Mouse (Mus musculus) intestine, embryonic 15.5 days (tissue): ENCODE results near the gene Gart. TPM values are rescaled to one million over a fixed set of nuclear protein-coding genes. Genes with fewer than 3 reads are reported as not detected.
"Not testable (repeated sequence)": the region's sequence is repeated elsewhere in the genome, so short reads cannot be mapped to it uniquely, and the experiment has no call there.

Experiments used
- ATAC-seq: fragments of 200-750 bp; cut with Nextera tagmentation; 2 replicates; pipeline ENCODE4 v1.8.0; 2017; ENCODE audit warnings: moderate TSS enrichment, moderate library complexity
- H3K27ac ChIP-seq: fragments of 300-500 bp; sonication (generic); 2 replicates; pipeline ENCODE4 v1.5.1; 2015; ENCODE audit warnings: mild to moderate bottlenecking, inconsistent platforms
- H3K27me3 ChIP-seq: fragments of 300-500 bp; sonication (generic); replicated peaks from 2 replicates; pipeline ENCODE4 v1.6.1; 2015; ENCODE audit warnings: inconsistent platforms
- H3K36me3 ChIP-seq: fragments of 300-500 bp; sonication (generic); 2 replicates; pipeline ENCODE4 v1.6.1; 2015; ENCODE audit warnings: inconsistent platforms
- H3K4me1 ChIP-seq: fragments of 300-500 bp; sonication (generic); replicated peaks from 2 replicates; pipeline ENCODE4 v1.6.1; 2015; ENCODE audit warnings: inconsistent platforms
- H3K4me2 ChIP-seq: fragments of 300-500 bp; sonication (generic); replicated peaks from 2 replicates; pipeline ENCODE4 v1.6.1; 2015; ENCODE audit warnings: mild to moderate bottlenecking, inconsistent platforms
- H3K4me3 ChIP-seq: fragments of 300-500 bp; sonication (generic); replicated peaks from 2 replicates; pipeline ENCODE4 v1.5.1; 2015; ENCODE audit warnings: inconsistent platforms
- H3K9ac ChIP-seq: fragments of 300-500 bp; sonication (generic); 2 replicates; pipeline ENCODE4 v1.6.1; 2015; ENCODE audit warnings: inconsistent platforms
- H3K9me3 ChIP-seq: fragments of 300-500 bp; sonication (generic); 2 replicates; pipeline ENCODE4 v1.6.1; 2016; ENCODE audit warnings: inconsistent platforms
- WGBS: fragments of 180-500 bp; shearing (Covaris S2); methylation state at CpG from one replicate; pipeline ENCODE4 v1.1.7; 2015; 5-methylcytosine and 5-hydroxymethylcytosine counted together
- polyA plus RNA-seq: library from polyadenylated mRNA; unstranded; fragments of >200 nt; fragmentation: Nextera tagmentation; extraction: Ambion mirVana; gene quantifications from 2 replicates; pipeline ENCODE4 v1.2.1, GENCODE M21; 2015

Gene Gart
- polyA plus RNA-seq, 1 experiment from 2014 or later = 107 TPM

DNA sequence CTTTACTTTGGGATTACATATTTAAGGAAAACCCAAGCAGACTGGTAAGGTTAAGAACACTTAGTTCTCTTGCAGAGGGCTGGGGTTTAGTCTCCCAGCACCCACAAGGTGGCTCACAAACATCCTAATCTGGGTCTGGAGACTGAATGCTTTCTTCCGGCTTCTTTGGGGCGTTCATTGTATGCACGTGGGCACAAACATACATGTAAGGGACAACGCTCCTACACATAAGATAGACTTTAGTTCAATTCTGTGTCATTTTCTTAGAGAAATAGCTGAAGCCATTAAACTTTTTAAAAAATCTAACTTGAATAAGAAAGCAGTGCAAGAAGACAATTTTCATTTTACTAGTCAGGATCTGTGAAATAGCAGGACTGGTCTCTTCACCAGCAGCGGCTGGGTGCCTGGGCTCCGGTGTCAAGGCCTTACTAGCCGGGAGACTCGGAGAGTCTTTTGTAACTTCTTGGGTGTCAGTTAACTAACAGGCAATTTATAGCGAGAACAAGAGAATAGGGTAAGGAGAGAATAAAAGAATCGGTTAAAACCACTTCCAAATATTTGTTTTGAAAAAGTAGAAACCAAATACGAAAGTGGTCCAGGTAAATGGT, 653 bp downstream of the Gart start:
- Histone ChIP-seq H3K9ac (peak overlapping the region; percentile 79), H3K9me3 (no peaks in the 10 kb centered on the region), H3K4me3 (peak overlapping the region; percentile 60), H3K4me1 (0 out of 2 replicates have a peak, but pooled peaks cover 9% of the 10 kb centered on the region), H3K27me3 (no peaks in the 10 kb centered on the region), H3K36me3 (peaks cover 10% of the 10 kb centered on the region), H3K4me2 (peak overlapping the region; percentile 94), H3K27ac (0 out of 2 replicates have a peak overlapping the region, but pooled peaks have one; percentile 38)
- ATAC-seq = no peak
- WGBS = 1% methylated on average over 11 of the region's 11 CpGs

GRCm38 (mm10) chr16:91645420-91645819, 1.3 kb downstream of the Gart start:
- H3K4me3 ChIP-seq, H3K9me3 ChIP-seq, H3K27me3 ChIP-seq, H3K4me2 ChIP-seq, ATAC-seq, H3K27ac ChIP-seq, H3K9ac ChIP-seq, H3K4me1 ChIP-seq, H3K36me3 ChIP-seq: not testable (repeated sequence)
- 40% methylated on average over 1 of the region's 2 CpGs for WGBS

DNA sequence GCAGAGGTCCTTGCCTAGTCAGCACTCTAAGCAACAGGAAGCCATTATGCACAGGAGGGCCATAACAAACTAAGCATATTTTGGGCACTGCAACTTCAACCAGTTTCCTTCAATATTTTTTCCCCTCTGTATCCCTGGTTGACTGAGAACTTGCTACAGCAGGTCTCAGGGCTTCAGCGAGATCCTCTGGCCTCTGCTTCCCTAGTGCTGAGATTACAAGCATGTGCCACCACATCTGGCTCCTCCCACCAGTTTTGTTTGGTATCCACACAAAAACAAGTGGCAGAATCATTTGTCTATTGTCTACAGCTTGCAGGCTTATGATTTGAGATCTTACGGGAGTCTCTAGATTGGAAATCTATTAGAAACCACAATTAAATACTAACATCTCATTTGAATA, 1.9 kb downstream of the Gart start:
- Histone ChIP-seq H3K9ac (no peak overlapping the region), H3K4me3 (no peak overlapping the region), H3K36me3 (peaks cover 12% of the 10 kb centered on the region), H3K4me2 (no peak overlapping the region), H3K4me1 (0 out of 2 replicates have a peak, but pooled peaks cover 9% of the 10 kb centered on the region), H3K9me3 (no peaks in the 10 kb centered on the region), H3K27me3 (no peaks in the 10 kb centered on the region), H3K27ac (no peak overlapping the region)
- ATAC-seq = no peak
- WGBS = 85% methylated on average over 2 of the region's 2 CpGs

DNA sequence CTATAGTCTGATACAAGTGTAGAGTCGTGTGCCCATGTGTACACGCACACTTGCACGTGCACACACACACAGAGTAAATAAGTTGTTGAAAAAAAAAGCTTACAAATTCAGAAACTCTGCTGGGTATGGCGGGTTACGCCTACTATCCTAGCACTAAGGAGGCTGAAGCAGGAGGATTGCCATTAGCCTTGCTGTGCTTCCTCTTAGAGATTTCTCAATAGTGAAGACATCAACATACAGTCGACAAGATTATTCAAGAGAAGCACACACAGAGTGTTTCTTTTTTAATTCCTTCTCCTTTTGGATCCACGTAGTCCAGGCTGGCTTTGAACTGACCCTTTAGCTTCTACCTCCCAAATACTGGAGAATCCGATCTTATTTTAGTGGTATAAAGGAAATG, 6.6 kb downstream of the Gart start:
- Histone ChIP-seq H3K4me3 (no peak overlapping the region), H3K4me1 (0 out of 2 replicates have a peak, but pooled peaks cover 6% of the 10 kb centered on the region), H3K27me3 (no peaks in the 10 kb centered on the region), H3K9me3 (no peaks in the 10 kb centered on the region), H3K9ac (no peak overlapping the region), H3K36me3 (peaks cover 41% of the 10 kb centered on the region), H3K27ac (no peak overlapping the region), H3K4me2 (no peak overlapping the region)
- WGBS = 92% methylated on average over 8 of the region's 8 CpGs
- ATAC-seq = no peak

GRCm38 (mm10) chr16:91639636-91640035, 7.1 kb downstream of the Gart start:
- no peak for ATAC-seq

GRCm38 (mm10) chr16:91639161-91639560, 7.6 kb downstream of the Gart start:
- 91% methylated on average over 5 of the region's 5 CpGs for WGBS
- Histone ChIP-seq H3K4me1 (no peaks in the 10 kb centered on the region), H3K4me2 (no peak overlapping the region), H3K9ac (no peak overlapping the region), H3K27me3 (no peaks in the 10 kb centered on the region), H3K27ac (no peak overlapping the region), H3K36me3 (peaks cover 44% of the 10 kb centered on the region), H3K9me3 (no peaks in the 10 kb centered on the region), H3K4me3 (no peak overlapping the region)
- no peak for ATAC-seq

More at GRCm38 (mm10) chr16:91639636-91640035, 7.1 kb downstream of the Gart start:
- Histone ChIP-seq H3K9me3 (no peaks in the 10 kb centered on the region), H3K4me1 (0 out of 2 replicates have a peak, but pooled peaks cover 1% of the 10 kb centered on the region), H3K9ac (no peak overlapping the region), H3K4me2 (no peak overlapping the region), H3K36me3 (peaks cover 44% of the 10 kb centered on the region), H3K4me3 (no peak overlapping the region), H3K27ac (no peak overlapping the region), H3K27me3 (no peaks in the 10 kb centered on the region)
- 99% methylated on average over 2 of the region's 2 CpGs for WGBS

GRCm38 (mm10) chr16:91633641-91634040, 13.1 kb downstream of the Gart start:
- Histone ChIP-seq H3K4me2 (no peak overlapping the region), H3K4me1 (no peaks in the 10 kb centered on the region), H3K9ac (no peak overlapping the region), H3K27me3 (no peaks in the 10 kb centered on the region), H3K9me3 (no peaks in the 10 kb centered on the region), H3K4me3 (no peak overlapping the region), H3K27ac (no peak overlapping the region), H3K36me3 (peaks cover 46% of the 10 kb centered on the region)
- WGBS = 90% methylated on average over 12 of the region's 12 CpGs
- ATAC-seq = no peak

GRCm38 (mm10) chr16:91632940-91633339, 13.8 kb downstream of the Gart start:
- H3K36me3 ChIP-seq = peaks cover 47% of the 10 kb centered on the region
- H3K9me3 ChIP-seq = no peaks in the 10 kb centered on the region
- H3K4me1 ChIP-seq = no peaks in the 10 kb centered on the region
- WGBS = 94% methylated on average over 7 of the region's 7 CpGs
- H3K9ac ChIP-seq = no peak overlapping the region
- no peak overlapping the region for H3K4me3 ChIP-seq
- no peak for ATAC-seq
- no peak overlapping the region for H3K4me2 ChIP-seq
- no peak overlapping the region for H3K27ac ChIP-seq
- no peaks in the 10 kb centered on the region for H3K27me3 ChIP-seq

- Histone ChIP-seq H3K9me3 (no peaks in the 10 kb centered on the region), H3K4me1 (no peaks in the 10 kb centered on the region), H3K9ac (no peak overlapping the region), H3K4me2 (no peak overlapping the region), H3K36me3 (peaks cover 46% of the 10 kb centered on the region), H3K4me3 (no peak overlapping the region), H3K27me3 (no peaks in the 10 kb centered on the region), H3K27ac (no peak overlapping the region)
- ATAC-seq = no peak
- 86% methylated on average over 5 of the region's 5 CpGs for WGBS
Measured at GRCm38 (mm10) chr16:91632439-91632838, 14.3 kb downstream of the Gart start.

DNA sequence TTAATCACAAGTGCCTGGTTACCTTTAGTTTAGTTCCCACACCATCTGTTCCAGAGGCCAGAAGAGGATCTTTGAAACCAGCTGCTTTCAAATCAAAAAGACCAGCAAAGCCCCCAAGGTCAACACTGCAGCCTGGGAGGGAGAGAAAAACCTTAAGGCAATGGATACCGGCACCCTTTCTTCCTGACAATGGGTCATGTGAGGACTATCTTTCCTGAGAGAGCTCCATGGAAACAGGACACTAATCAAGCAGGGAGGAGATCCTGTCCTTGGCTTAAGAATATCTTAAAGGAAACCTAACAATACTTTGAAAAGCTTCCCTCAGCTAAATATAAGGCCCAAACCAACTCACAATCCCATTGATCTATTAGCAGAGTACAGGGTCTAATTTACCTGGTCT, 16.2 kb downstream of the Gart start:
- Histone ChIP-seq H3K9me3 (no peaks in the 10 kb centered on the region), H3K4me2 (no peak overlapping the region), H3K4me1 (no peaks in the 10 kb centered on the region), H3K27ac (no peak overlapping the region), H3K4me3 (no peak overlapping the region), H3K9ac (no peak overlapping the region), H3K27me3 (no peaks in the 10 kb centered on the region), H3K36me3 (peaks cover 40% of the 10 kb centered on the region)
- 75% methylated on average over 1 of the region's 1 CpGs for WGBS
- ATAC-seq = no peak

DNA sequence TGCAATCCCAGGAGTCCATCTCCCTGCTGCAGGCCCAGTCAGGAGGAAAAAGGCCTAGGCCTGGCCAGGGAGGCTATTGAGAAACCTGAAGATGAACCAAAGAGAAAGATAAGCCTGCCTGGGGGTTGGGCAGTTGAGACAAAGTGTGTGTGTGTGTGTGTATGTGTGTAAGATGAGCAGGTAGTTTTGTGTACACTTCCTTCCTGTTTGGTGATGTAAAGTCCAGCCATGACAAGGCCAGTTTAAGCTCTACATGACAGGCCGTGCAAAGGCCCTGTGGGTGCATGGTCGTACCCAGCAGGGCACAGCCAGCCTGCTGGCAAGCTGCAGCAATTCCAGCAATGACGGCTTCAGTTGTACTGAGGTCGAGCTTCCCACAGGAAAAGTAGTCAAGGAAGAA, 17.0 kb downstream of the Gart start:
- H3K27ac ChIP-seq = no peak overlapping the region
- H3K27me3 ChIP-seq = no peaks in the 10 kb centered on the region
- peaks cover 40% of the 10 kb centered on the region for H3K36me3 ChIP-seq
- no peaks in the 10 kb centered on the region for H3K4me1 ChIP-seq
- WGBS = 89% methylated on average over 4 of the region's 4 CpGs
- no peak overlapping the region for H3K9ac ChIP-seq
- H3K4me2 ChIP-seq = no peak overlapping the region
- ATAC-seq = no peak
- H3K4me3 ChIP-seq = no peak overlapping the region
- no peaks in the 10 kb centered on the region for H3K9me3 ChIP-seq

- H3K36me3 ChIP-seq = peaks cover 42% of the 10 kb centered on the region
- H3K4me3 ChIP-seq = no peak overlapping the region
- no peaks in the 10 kb centered on the region for H3K9me3 ChIP-seq
- ATAC-seq = no peak
- no peaks in the 10 kb centered on the region for H3K4me1 ChIP-seq
- no peaks in the 10 kb centered on the region for H3K27me3 ChIP-seq
- WGBS = 90% methylated on average over 3 of the region's 3 CpGs
- H3K4me2 ChIP-seq = no peak overlapping the region
- no peak overlapping the region for H3K27ac ChIP-seq
- no peak overlapping the region for H3K9ac ChIP-seq
Measured at GRCm38 (mm10) chr16:91628673-91629072, 18.1 kb downstream of the Gart start.

GRCm38 (mm10) chr16:91627831-91628230, 18.9 kb downstream of the Gart start:
- Histone ChIP-seq H3K4me3 (no peak overlapping the region), H3K27ac (no peak overlapping the region), H3K27me3 (no peaks in the 10 kb centered on the region), H3K9me3 (no peaks in the 10 kb centered on the region), H3K36me3 (peaks cover 47% of the 10 kb centered on the region), H3K4me2 (no peak overlapping the region), H3K9ac (no peak overlapping the region), H3K4me1 (no peaks in the 10 kb centered on the region)
- WGBS = 89% methylated on average over 7 of the region's 7 CpGs
- no peak for ATAC-seq
